Mouse (Mus musculus) effector memory CD4-positive, alpha-beta T cell, adult 7 months (primary cell): ENCODE data around the gene Vmn1r180. TPM values are rescaled to one million over a fixed set of nuclear protein-coding genes. Genes with fewer than 3 reads are reported as not detected.

Experiments
- polyA plus RNA-seq: library from polyadenylated mRNA; unstranded; fragments of 100-300 nt; shearing (Covaris generic); gene quantifications from one replicate; pipeline ENCODE4 v1.2.1, GENCODE M21; 2017

Gene Vmn1r180
- polyA plus RNA-seq, result 0.07 TPM

DNA sequence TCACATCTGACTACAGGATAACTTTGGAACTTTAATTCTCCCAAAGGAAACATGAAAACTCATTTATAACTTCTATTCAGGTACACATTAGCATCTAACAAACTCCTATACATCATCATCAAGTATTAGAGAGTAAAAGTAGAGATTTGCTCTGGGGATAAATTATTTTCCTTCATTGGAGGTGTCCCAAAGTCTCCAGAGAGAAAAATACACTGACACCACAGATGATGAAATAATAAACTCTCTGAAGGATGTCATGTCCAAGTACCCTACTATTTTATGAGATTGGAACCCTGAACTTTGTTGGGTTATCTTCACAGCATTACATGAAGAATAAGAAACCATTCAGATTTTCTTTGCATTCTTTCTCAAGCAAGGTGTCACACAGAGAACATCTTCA is at the start of gene Vmn1r180:
Gene Vmn1r180 (plus strand): TSS at position 301 of the 400 bp plus-strand sequence.

GRCm38 (mm10) chr7:23926678-23927077 is 23.8 kb upstream of the Vmn1r180 start, which contains the start of gene Vmn1r179:
Gene Vmn1r179, plus strand, starts transcription at chr7:23926978.

GRCm38 (mm10) chr7:23974315-23974714 is 23.9 kb downstream of the Vmn1r180 start, which contains the start of gene Vmn1r181:
Gene Vmn1r181, plus strand, starts transcription at chr7:23974615.

DNA sequence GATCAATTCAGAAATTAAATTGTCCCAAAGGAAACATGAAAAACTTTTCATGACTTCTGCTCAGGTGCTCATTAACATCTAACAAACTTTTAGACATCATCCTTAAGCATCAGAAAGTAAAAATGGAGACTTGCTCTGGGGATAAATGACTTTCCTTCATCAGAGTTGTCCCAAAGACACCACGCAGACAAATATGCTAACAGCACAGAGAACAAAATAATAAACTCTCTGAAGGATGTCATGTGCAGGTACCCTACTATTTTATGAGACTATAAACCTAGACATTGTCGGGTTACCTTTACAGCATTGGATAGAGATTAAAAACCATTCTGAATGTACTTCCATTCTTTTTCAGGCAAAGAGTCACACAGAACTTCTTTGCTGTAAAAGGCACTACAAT is 51.0 kb downstream of the Vmn1r180 start, which contains the start of gene V1rd19:
Gene V1rd19 (plus strand): TSS at position 301 of the 400 bp plus-strand sequence.

Other genes starting within 250 kb of the Vmn1r180 start
- 0.10 TPM for gene Vmn1r173, start 249.9 kb upstream of the Vmn1r180 start, polyA plus RNA-seq
- not detected for gene Vmn1r174, start 198.4 kb upstream of the Vmn1r180 start, polyA plus RNA-seq
- gene Vmn1r175, start 140.0 kb upstream of the Vmn1r180 start, polyA plus RNA-seq, result not detected
- not detected for gene Vmn1r176, start 113.3 kb upstream of the Vmn1r180 start, polyA plus RNA-seq
- gene Vmn1r177, start 84.2 kb upstream of the Vmn1r180 start, polyA plus RNA-seq, result not detected
- gene Vmn1r178, start 58.6 kb upstream of the Vmn1r180 start, polyA plus RNA-seq, result not detected
- 0.26 TPM for gene Vmn1r179, start 23.7 kb upstream of the Vmn1r180 start, polyA plus RNA-seq
- not detected for gene Vmn1r181, start 24.0 kb downstream of the Vmn1r180 start, polyA plus RNA-seq
- gene V1rd19, start 51.1 kb downstream of the Vmn1r180 start, polyA plus RNA-seq, result not detected
- 0.15 TPM for gene Vmn1r183, start 102.6 kb downstream of the Vmn1r180 start, polyA plus RNA-seq
- 29.6 TPM for gene Zfp180, start 131.3 kb downstream of the Vmn1r180 start, polyA plus RNA-seq
- 1.8 TPM for gene Zfp112, start 161.7 kb downstream of the Vmn1r180 start, polyA plus RNA-seq
- gene Zfp235, start 183.5 kb downstream of the Vmn1r180 start, polyA plus RNA-seq, result 4.5 TPM
- 0.34 TPM for gene Zfp114, start 224.4 kb downstream of the Vmn1r180 start, polyA plus RNA-seq